Mouse (Mus musculus): ENCODE measurements at regions not wholly inside any gene's neighbourhood (a gene's known extent, or its start where the extent isn't known, plus 50 kb on each side); places are given as distances from the start of the nearest gene placed in this dataset.

DNA sequence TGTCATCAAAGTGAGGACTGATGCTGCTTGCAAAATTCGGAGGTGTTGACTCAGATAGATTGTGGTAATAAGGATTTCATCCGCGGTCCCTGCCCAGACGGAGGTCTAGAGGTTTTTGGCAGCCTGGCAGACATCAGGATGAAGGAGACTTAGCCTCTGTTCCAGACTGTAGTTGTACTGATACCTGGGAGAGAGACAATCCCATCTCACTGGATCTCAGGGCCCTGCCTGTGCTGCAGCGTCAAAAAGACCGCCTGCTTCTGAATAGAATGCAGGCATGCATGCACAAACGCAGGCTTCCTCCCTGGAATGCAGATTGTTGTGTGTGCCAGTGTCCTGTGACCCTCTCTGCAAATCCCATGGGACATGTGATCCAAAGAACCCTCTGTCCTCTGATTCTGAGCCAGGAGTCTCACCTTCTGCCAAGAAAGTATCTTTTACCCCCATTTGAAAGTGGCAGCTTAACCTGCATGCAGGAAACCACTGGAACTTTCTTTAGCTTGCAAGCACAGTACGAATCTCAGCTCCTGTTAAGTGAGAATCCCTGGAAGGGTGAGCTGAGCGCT lies 155.2 kb downstream of the Syk start:
- Histone ChIP-seq H3K36me3 (no peaks in the 10 kb centered on the region), H3K27me3 (no peaks in the 10 kb centered on the region), H3K4me2 (replicated peaks) (no peak overlapping the region), H3K9ac (no peak overlapping the region), H3K9me3 (no peaks in the 10 kb centered on the region), H3K4me1 (peaks cover 5% of the 10 kb centered on the region), H3K4me3 (no peak overlapping the region), H3K27ac (no peak overlapping the region)
- WGBS: 63% methylated on average over 9 of the region's 9 CpGs
- ATAC-seq (ENCODE audit: insufficient number of reproducible peaks, insufficient read depth, low FRiP score, low TSS enrichment): no peak

GRCm38 (mm10) chr13:52741371-52741770 lies 158.4 kb downstream of the Syk start:
- Histone ChIP-seq H3K4me2 (replicated peaks) (no peak overlapping the region), H3K9me3 (no peaks in the 10 kb centered on the region), H3K4me3 (no peak overlapping the region), H3K27me3 (0 out of 2 replicates have a peak, but pooled peaks cover 4% of the 10 kb centered on the region), H3K9ac (no peak overlapping the region), H3K4me1 (no peaks in the 10 kb centered on the region), H3K36me3 (no peaks in the 10 kb centered on the region), H3K27ac (no peak overlapping the region)
- 82% methylated on average over 4 of the region's 4 CpGs for WGBS
- no peak for ATAC-seq (ENCODE audit: insufficient number of reproducible peaks, insufficient read depth, low FRiP score, low TSS enrichment)

GRCm38 (mm10) chr13:52756005-52756404 lies 173.0 kb downstream of the Syk start:
- Histone ChIP-seq H3K9ac (no peak overlapping the region), H3K4me1 (no peaks in the 10 kb centered on the region), H3K27me3 (no peaks in the 10 kb centered on the region), H3K27ac (no peak overlapping the region), H3K4me2 (replicated peaks) (no peak overlapping the region), H3K4me3 (no peak overlapping the region), H3K36me3 (no peaks in the 10 kb centered on the region), H3K9me3 (no peaks in the 10 kb centered on the region)
- ATAC-seq (ENCODE audit: insufficient number of reproducible peaks, insufficient read depth, low FRiP score, low TSS enrichment): no peak
- 76% methylated on average over 10 of the region's 10 CpGs for WGBS

GRCm38 (mm10) chr13:52765508-52766181 lies 163.8 kb downstream of the Auh start:
- H3K9me3 ChIP-seq: no peaks in the 10 kb centered on the region
- no peak overlapping the region for H3K4me3 ChIP-seq
- no peak overlapping the region for H3K4me2 ChIP-seq (replicated peaks)
- H3K4me1 ChIP-seq: peaks cover 13% of the 10 kb centered on the region
- 42% methylated on average over 13 of the region's 13 CpGs for WGBS
- H3K9ac ChIP-seq: no peak overlapping the region
- ATAC-seq (ENCODE audit: insufficient number of reproducible peaks, insufficient read depth, low FRiP score, low TSS enrichment): no peak
- H3K36me3 ChIP-seq: no peaks in the 10 kb centered on the region
- H3K27me3 ChIP-seq: no peaks in the 10 kb centered on the region
- H3K27ac ChIP-seq: peak overlapping the region; percentile 46; the same call in 1 of the 2 replicates

GRCm38 (mm10) chr13:52766236-52766635 lies 163.2 kb downstream of the Auh start:
- no peaks in the 10 kb centered on the region for H3K9me3 ChIP-seq
- no peak for ATAC-seq (ENCODE audit: insufficient number of reproducible peaks, insufficient read depth, low FRiP score, low TSS enrichment)
- H3K4me2 ChIP-seq (replicated peaks): no peak overlapping the region
- H3K4me1 ChIP-seq: peaks cover 13% of the 10 kb centered on the region
- WGBS: 74% methylated on average over 2 of the region's 2 CpGs
- no peaks in the 10 kb centered on the region for H3K27me3 ChIP-seq
- peak overlapping the region; percentile 46; the same call in 1 of the 2 replicates for H3K27ac ChIP-seq
- H3K9ac ChIP-seq: no peak overlapping the region
- no peak overlapping the region for H3K4me3 ChIP-seq
- H3K36me3 ChIP-seq: no peaks in the 10 kb centered on the region

GRCm38 (mm10) chr13:52769956-52770355 lies 159.5 kb downstream of the Auh start:
- peaks cover 13% of the 10 kb centered on the region for H3K4me1 ChIP-seq
- 90% methylated on average over 8 of the region's 8 CpGs for WGBS
- no peak overlapping the region for H3K27ac ChIP-seq
- no peak overlapping the region for H3K4me3 ChIP-seq
- no peak for ATAC-seq (ENCODE audit: insufficient number of reproducible peaks, insufficient read depth, low FRiP score, low TSS enrichment)
- no peaks in the 10 kb centered on the region for H3K9me3 ChIP-seq
- no peaks in the 10 kb centered on the region for H3K27me3 ChIP-seq
- H3K36me3 ChIP-seq: no peaks in the 10 kb centered on the region
- H3K4me2 ChIP-seq (replicated peaks): no peak overlapping the region
- no peak overlapping the region for H3K9ac ChIP-seq

- Histone ChIP-seq H3K4me3 (no peak overlapping the region), H3K9me3 (no peaks in the 10 kb centered on the region), H3K4me1 (no peaks in the 10 kb centered on the region), H3K27ac (no peak overlapping the region), H3K4me2 (replicated peaks) (no peak overlapping the region), H3K36me3 (no peaks in the 10 kb centered on the region), H3K9ac (no peak overlapping the region), H3K27me3 (no peaks in the 10 kb centered on the region)
- 84% methylated on average over 3 of the region's 3 CpGs for WGBS
- no peak for ATAC-seq (ENCODE audit: insufficient number of reproducible peaks, insufficient read depth, low FRiP score, low TSS enrichment)
These were observed 158.0 kb downstream of the Auh start for GRCm38 (mm10) chr13:52771518-52771917.

DNA sequence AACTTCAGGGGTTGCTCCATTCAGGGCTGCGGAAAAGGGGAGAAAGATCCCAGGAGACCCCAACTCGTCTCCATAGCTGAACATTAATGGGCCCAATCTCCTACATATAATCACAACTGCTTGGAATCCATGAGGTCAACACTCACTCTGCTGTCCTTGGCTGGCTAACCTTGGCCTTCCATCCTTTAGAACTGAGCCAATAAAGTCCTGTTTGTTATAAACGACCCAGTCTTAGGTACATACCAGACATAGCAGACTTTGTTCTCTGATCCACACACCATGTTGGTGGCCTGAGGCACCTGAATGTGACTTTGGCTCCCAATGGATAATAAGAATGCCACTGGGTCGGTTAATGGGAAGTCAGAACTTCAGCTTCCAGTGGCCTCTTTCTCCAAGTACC lies 157.4 kb downstream of the Auh start:
- no peak overlapping the region for H3K4me2 ChIP-seq (replicated peaks)
- no peaks in the 10 kb centered on the region for H3K36me3 ChIP-seq
- H3K27ac ChIP-seq: no peak overlapping the region
- no peaks in the 10 kb centered on the region for H3K9me3 ChIP-seq
- H3K9ac ChIP-seq: no peak overlapping the region
- WGBS: 72% methylated on average over 4 of the region's 4 CpGs
- no peak overlapping the region for H3K4me3 ChIP-seq
- H3K27me3 ChIP-seq: no peaks in the 10 kb centered on the region
- H3K4me1 ChIP-seq: no peaks in the 10 kb centered on the region; the same call in 1 of the 2 replicates
- ATAC-seq (ENCODE audit: insufficient number of reproducible peaks, insufficient read depth, low FRiP score, low TSS enrichment): no peak

GRCm38 (mm10) chr13:52777396-52778034 lies 152.0 kb downstream of the Auh start:
- ATAC-seq (ENCODE audit: insufficient number of reproducible peaks, insufficient read depth, low FRiP score, low TSS enrichment): peak; percentile 68; the same call in 1 of the 2 replicates
- H3K9me3 ChIP-seq: no peaks in the 10 kb centered on the region
- H3K4me3 ChIP-seq: no peak overlapping the region
- no peak overlapping the region for H3K4me2 ChIP-seq (replicated peaks)
- peaks cover 18% of the 10 kb centered on the region for H3K4me1 ChIP-seq
- WGBS: 54% methylated on average over 6 of the region's 6 CpGs
- H3K36me3 ChIP-seq: no peaks in the 10 kb centered on the region
- H3K9ac ChIP-seq: no peak overlapping the region
- peak overlapping the region; percentile 75 for H3K27ac ChIP-seq
- H3K27me3 ChIP-seq: no peaks in the 10 kb centered on the region

GRCm38 (mm10) chr13:52778848-52779247 lies 150.6 kb downstream of the Auh start:
- no peak overlapping the region for H3K9ac ChIP-seq
- H3K4me1 ChIP-seq: peaks cover 18% of the 10 kb centered on the region
- H3K27ac ChIP-seq: peak overlapping the region; percentile 75
- no peaks in the 10 kb centered on the region for H3K9me3 ChIP-seq
- WGBS: 50% methylated on average over 4 of the region's 4 CpGs
- H3K27me3 ChIP-seq: no peaks in the 10 kb centered on the region
- H3K4me3 ChIP-seq: no peak overlapping the region
- no peak for ATAC-seq (ENCODE audit: insufficient number of reproducible peaks, insufficient read depth, low FRiP score, low TSS enrichment)
- H3K36me3 ChIP-seq: no peaks in the 10 kb centered on the region
- H3K4me2 ChIP-seq (replicated peaks): no peak overlapping the region
